Mouse (Mus musculus) right cerebral cortex, postnatal 10 days (tissue): ENCODE measurements around the gene Ankrd33b.

Experiments
- DNase-seq, 2 experiments: peaks; one replicate each; pipeline ENCODE4 v3.0.0; 2021; ENCODE audit warnings: low spot score in 2 of 2

Gene Ankrd33b

GRCm38 (mm10) chr15:31367481-31368200, at the start of gene Ankrd33b:
TSS of gene Ankrd33b (minus strand) at chr15:31367726.
- DNase-seq: peak; percentile 55 to 58

DNA sequence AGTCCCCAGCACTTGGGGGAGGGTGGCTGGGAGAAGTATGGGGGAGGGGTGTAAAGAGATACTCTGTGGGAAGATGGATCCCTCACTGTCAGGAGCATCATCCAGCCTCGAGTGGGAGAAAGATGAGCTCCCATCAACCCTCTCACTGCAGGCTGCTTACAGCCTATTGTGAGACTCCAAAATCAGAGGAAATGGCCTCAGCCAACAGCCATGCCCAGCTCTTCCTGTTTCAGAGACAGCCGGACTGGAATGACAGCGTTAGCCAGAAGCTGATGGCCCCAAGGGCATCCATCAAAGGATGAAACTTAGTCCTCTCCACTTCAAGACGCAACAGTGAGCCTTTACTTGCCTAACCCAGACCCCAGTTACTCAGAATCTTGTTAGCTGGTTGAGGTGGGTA, 47.7 kb upstream of the Ankrd33b start:
- no peak for DNase-seq

GRCm38 (mm10) chr15:31414179-31414898, 46.8 kb upstream of the Ankrd33b start:
- DNase-seq: no peak

- DNase-seq: no peak
Measured at GRCm38 (mm10) chr15:31413662-31414061, 46.1 kb upstream of the Ankrd33b start.

GRCm38 (mm10) chr15:31412933-31413332, 45.4 kb upstream of the Ankrd33b start:
- no peak for DNase-seq

DNA sequence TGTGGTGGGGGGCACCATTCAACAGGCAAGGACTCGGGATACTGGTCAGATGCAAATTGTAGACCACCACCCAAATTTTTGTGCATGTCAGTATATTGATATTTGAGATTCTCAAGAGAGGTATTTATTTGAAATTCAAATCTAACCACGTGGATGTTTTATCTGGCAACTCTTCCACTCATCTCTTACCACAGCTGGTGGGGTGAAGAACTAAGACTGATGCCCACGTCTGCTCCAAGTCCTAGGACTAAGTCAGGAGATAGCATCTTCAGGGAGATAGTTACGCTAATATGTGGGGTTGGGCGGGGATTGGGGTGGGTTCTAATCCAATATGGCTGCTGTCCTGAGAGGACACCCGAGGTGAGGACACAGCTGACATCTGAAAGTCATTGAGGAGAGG, 44.9 kb upstream of the Ankrd33b start:
- no peak for DNase-seq

DNA sequence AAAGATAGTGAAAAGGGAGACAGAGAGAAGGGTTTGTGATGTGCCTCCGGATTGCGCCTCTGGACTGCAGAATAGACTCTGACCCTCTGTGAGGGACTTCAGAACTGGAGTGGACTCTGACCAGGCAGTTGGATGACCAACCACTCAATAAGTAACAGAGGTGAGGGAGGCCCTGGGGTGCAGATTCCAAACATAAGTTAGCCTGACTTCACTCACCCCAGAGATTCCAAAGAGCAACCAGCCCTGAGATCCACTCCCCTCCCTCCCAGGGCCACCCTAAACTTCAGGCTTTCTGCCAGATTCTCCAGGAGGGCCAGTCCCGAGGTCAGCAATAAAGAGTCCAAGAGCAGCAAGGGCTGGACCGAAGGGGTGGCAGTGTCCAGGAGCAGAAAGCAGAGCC, 40.0 kb upstream of the Ankrd33b start:
- DNase-seq: no peak

DNA sequence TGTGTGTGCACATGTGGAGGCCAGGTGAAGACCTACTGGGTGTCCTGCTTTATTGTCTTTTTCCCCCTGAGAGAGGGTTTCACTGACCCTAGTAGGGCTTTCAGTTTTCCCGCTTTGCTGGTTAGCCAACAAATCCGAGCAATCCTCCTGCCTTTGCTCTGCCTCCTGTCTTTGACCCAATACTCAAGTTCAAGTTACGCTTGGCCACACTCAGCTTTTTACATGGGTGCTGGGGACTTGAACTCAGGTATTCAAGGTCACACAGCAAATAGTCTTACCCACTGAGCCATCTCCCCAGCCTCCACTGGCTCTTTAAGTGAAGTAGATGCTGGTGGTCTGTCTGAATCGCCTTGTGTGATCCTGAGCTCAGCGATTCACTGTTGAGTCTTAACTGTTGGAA, 39.4 kb upstream of the Ankrd33b start:
- no peak for DNase-seq

DNA sequence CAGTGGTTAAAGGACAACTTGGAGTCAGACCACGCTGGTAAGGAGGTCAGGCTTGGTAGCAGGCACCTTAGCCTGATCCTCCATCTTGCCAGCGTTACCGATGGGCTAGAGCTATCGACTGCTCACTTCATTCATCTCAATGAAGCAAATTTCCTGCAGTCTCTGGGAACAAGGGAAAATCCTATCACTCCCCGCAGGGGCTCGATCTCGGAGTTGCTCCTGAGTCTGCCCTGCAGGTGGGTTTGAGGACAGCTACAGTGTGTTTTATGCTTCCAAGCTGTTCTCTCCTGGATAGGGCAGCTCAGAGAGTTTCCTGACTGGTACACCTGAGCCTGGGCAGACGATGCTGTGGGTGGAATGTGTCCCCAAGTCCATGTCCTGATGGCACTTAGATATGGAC, 36.8 kb upstream of the Ankrd33b start:
- no peak for DNase-seq

DNA sequence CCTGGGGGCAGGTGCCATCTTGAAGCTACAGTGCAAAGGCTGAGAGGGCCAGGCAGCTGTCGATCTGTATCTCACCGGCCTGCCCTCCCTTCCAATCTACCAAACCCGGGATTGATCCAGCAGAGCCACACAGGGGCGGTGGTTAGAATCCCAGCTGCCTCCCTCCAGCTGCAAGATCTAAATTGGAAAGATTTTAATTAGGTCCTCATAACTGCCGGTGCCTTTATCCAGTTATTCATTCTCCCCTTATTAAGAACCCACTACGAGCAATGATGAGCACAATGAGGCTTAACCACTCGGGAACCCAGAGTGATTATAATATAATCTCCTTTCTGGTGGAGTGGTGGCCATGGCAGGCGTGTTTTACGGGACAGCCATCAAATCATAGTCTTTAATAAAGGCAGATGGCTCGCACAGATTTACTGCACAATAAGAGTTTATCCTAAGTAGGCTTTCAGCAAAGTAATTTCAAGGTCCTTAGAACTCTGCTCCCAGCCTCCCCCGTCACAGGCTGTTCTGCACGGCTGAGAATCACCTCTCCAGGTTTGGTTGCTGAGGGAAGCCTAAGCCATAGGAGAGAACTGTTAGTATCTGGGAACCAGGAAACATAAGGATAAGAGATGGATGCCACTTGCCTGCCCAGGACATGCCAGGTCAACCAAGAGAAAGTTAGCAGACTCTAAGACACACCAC, 34.8 kb upstream of the Ankrd33b start:
- DNase-seq: no peak

DNA sequence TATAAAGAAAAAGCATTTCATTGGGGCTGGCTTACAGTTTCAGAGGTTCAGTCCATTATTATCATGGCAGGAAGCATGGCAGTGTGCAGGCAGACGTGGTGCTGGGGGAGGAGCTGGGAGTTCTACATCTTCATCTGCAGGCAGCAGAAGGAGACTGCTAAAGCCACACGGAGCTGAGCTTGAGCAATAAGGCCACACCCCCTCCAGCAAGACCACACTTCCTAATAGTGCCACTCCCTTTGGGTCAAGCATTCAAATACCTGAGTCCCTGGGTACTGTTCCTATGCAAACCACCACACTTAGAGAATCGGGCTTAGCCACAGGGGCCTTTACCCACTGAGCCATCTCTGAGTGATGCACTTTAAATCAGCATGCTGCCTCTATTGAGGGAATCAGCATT, 33.4 kb upstream of the Ankrd33b start:
- no peak for DNase-seq

- DNase-seq: no peak
Measured at GRCm38 (mm10) chr15:31398769-31399168, 31.2 kb upstream of the Ankrd33b start.

- DNase-seq: no peak
Measured at GRCm38 (mm10) chr15:31397379-31397778, 29.9 kb upstream of the Ankrd33b start.

GRCm38 (mm10) chr15:31396755-31397154, 29.2 kb upstream of the Ankrd33b start:
- peak; percentile 53 to 61 for DNase-seq

DNA sequence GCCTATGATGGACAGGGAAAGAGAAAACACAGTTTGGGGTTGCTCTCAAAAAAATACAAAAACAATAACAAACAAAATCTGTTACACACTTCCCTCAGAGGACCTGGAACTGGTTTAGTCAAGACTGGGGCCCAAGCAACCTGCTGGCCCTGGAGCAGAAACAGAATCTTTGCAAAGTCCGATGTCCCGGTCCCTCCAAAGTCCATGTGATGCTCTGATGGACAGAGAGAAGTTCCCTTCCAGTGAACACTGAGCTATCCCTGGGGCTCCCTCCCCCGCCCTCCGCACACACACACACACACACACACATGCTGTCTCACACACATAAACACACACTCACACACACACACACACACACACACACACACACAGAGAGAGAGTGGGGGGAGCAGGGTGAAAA, 28.5 kb upstream of the Ankrd33b start:
- no peak for DNase-seq

- peak; percentile 49 to 76 for DNase-seq
Measured at GRCm38 (mm10) chr15:31393402-31393801, 25.9 kb upstream of the Ankrd33b start.

DNA sequence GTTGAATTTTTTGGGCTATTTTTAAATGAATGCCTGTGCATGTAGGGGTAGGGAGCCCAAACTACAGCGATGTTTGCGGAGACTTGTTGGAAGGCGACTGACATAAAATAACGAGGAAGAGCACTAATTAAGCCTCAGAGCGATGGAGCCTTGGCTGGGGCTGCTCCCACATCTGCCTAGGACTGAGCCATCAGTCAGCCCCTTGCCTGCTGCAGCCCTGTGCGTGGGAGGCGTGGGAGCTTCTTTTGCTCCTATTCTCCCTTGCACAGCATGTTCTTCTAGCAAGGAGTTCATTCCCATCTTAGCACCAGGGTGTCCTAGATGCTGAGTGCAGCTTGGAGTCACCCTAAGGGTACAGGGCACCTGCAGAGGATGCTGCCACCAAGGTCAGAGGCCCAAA, 25.2 kb upstream of the Ankrd33b start:
- DNase-seq: peak; percentile 60 to 69

- no peak for DNase-seq
Measured at GRCm38 (mm10) chr15:31392135-31392534, 24.6 kb upstream of the Ankrd33b start.

GRCm38 (mm10) chr15:31381936-31382468, 14.5 kb upstream of the Ankrd33b start:
- no peak for DNase-seq

- DNase-seq: no peak
Measured at GRCm38 (mm10) chr15:31379471-31379870, 11.9 kb upstream of the Ankrd33b start.

DNA sequence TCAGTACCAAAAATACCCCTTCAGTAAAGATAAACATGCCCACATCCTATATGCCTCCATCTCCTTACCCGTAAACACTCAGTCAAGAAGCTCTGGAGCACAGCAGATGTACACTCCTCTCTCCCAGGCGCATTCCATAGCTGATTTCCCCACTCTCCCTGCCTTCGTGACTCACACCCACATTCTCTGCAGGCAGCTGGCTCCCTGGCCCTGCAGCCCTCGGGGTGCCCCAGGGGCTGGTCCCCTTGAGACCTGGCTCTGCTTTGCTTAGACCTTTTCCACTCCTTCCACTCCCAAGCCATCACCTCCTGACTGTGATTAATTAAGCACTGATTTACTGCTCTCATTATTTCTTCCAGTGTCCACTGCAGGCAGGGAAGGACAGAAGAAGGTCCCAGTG, 7.7 kb upstream of the Ankrd33b start:
- no peak for DNase-seq

- DNase-seq: no peak
Measured at GRCm38 (mm10) chr15:31369125-31369612, 1.6 kb upstream of the Ankrd33b start.
